Mouse (Mus musculus) CD4-positive, CD25-positive, alpha-beta regulatory T cell, adult 4 months (primary cell): ENCODE data around the gene Chmp6. TPM values are rescaled to one million over a fixed set of nuclear protein-coding genes. Genes with fewer than 3 reads are reported as not detected.

ENCODE experiments used
- ATAC-seq: one replicate; pipeline ENCODE4 v1.8.0; 2017
- polyA plus RNA-seq, 2 experiments: library from polyadenylated mRNA; unstranded; fragments of 100-300 nt; shearing (Covaris generic); gene quantifications; one replicate each; pipeline ENCODE4 v1.2.1; 2017

The Chmp6 gene
- polyA plus RNA-seq, 2 experiments from 2014 or later: 46.8 to 64.7 TPM

- no peak for ATAC-seq
Observed at GRCm38 (mm10) chr11:119960671-119961070, 47.4 kb downstream of the Chmp6 start.

DNA sequence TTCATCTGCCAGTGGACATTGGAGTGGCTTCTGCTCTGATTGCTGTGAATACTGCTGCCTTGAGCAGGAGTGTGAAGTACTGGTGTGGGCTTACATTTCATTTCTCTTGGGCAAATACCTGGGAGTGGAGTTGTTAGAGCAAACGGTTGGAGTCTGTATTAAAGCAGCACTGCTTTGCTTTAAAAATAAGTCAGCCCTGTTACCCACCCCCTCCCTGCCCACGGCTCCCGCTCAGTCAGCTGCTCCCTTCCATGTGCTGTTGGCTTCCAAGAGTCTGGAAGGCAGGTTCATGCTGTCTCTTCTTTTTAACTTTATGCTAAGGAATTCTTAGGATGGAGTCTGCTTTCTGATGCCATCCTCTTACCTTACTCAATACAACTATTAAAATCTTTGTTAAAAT, 48.3 kb downstream of the Chmp6 start:
- no peak for ATAC-seq

DNA sequence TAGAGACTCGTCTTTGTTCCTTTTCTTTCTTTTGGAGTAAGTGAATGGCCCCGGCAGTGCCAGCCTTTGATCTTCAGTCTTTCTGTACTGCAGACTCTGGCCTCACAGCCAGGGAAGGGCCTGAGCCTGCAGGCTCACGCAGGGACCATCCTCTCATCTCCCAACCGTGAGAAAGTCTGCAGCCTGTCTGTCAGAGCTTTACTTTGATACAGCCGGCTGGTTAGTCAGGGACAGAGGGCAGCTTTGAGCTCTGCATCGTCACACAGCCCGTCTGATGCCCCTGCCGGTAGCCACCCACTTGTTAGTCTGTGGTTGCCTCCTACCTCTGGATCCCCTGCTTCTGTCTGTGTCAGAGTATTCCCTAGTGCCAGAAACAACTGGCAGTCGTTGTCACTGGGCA, 51.8 kb downstream of the Chmp6 start:
- no peak for ATAC-seq

DNA sequence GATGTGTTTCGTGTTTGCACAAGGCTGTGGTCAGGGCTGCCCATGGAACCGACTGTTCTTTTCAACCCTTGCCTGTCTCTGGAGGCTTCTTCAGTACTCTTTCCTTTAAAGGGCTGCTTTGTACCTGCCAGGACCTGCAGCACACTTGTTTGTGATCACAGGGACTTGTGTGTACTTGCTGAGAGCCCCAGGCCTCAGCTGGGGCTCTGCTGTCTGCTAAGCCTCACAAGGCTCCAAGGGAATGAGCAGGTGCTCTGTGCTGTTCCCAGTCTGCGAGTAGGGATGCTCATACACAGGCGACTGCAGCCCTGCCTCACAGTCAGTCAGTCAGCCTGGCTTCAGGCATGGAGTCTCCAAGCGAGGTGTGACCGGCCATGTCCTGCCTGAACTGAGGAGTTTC, 53.1 kb downstream of the Chmp6 start:
- ATAC-seq: no peak

DNA sequence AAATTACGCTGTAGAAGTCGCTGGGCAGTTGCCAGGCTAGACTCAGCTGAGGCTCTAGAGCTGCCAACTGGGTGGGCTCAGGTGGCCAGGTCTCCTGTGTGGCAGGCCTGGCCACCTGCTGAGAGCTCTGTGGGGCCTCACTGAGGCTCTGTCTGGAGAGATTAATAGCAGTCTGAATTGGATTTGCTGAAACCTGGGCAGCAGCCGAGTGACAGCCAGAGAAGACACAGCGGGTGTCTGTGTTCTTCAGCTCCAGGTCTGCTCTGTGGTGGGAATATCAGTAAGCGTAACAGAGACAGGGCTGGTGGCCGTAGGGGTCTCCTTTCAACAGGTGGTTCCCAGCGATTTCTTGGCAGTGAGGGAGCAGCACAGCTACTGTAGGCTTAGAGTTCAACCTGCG, 54.2 kb downstream of the Chmp6 start:
- no peak for ATAC-seq

GRCm38 (mm10) chr11:119967892-119968291, 54.7 kb downstream of the Chmp6 start:
- no peak for ATAC-seq

Other genes with a start within 250 kb of the Chmp6 start
- gene Baiap2, start 29.3 kb downstream of the Chmp6 start, polyA plus RNA-seq: 10 to 100 TPM in 1 of 2 experiments, 1 to 10 TPM in 1; 7.9 to 11.5 TPM
- gene Aatk, start 133.7 kb downstream of the Chmp6 start, polyA plus RNA-seq: not detected
- gene Cep131, start 173.4 kb downstream of the Chmp6 start, polyA plus RNA-seq: under 1 TPM in 1 of 2 experiments, not detected in 1; 0.47 TPM
- gene Tepsin, start 185.3 kb downstream of the Chmp6 start, polyA plus RNA-seq: 10 to 100 TPM in 1 of 2 experiments, 1 to 10 TPM in 1; 9.2 to 12.1 TPM
- gene Ndufaf8, start 185.5 kb downstream of the Chmp6 start, polyA plus RNA-seq: 10 to 100 TPM; 77.9 to 85.0 TPM
- 10 to 100 TPM; 34.8 to 49.2 TPM for gene Slc38a10, start 237.9 kb downstream of the Chmp6 start, polyA plus RNA-seq